Mouse (Mus musculus): Measurements from ENCODE around the gene Gstm3. TPM values are rescaled to one million over a fixed set of nuclear protein-coding genes. Genes with fewer than 3 reads are reported as not detected.

Gene Gstm3
- polyA plus RNA-seq, 1 experiment from 2014 or later, result not detected

DNA sequence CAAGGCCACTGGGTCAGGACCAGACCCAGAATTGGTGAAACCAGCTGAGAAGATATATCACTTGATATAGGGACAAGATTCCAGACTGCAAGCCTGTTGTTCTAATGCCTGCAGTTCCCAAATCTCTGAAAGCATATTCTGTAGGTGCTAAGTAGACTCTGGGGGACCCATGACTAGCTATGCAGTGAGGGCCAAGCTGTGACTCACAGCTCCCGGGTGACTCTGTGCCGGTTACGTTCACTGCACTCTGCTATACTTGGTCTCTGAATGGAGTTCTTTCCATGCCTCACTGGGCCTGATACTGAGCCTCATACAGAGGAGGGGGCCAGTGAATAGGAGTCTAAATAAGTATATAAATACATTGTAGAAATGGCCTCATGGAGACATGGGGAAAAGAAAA, 41.2 kb downstream of the Gstm3 start:
- Histone ChIP-seq H3K4me1 (0 out of 2 replicates have a peak, but pooled peaks cover 6% of the 10 kb centered on the region), H3K4me3 (no peak overlapping the region), H3K27ac (no peak overlapping the region), H3K9me3 (no peaks in the 10 kb centered on the region), H3K36me3 (no peaks in the 10 kb centered on the region), H3K27me3 (no peaks in the 10 kb centered on the region), H3K4me2 (no peak overlapping the region), H3K9ac (no peak overlapping the region)
- WGBS, result 92% methylated on average over 3 of the region's 3 CpGs
- no peak for ATAC-seq (ENCODE audit: insufficient number of reproducible peaks, insufficient read depth, low FRiP score, low TSS enrichment, low read depth)

DNA sequence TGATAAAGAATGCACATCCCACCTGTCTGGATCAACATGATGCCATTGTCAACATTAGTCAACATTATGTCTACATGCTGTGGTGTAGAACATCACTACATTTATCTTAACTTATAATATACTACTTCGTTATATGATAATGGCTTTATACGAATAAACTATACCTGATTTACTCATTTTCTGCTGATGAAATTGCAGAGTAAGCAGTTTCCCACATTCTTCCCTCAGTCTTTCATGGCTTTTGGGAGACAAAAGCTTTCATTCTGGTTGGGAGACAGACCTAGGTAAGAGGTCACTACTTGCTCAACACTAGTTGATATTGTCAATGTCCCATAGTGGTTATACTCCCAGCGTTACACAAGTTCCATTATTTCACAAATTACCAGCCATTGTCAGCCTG, 43.7 kb downstream of the Gstm3 start:
- WGBS, result 90% methylated on average over 3 of the region's 3 CpGs
- no peak for ATAC-seq (ENCODE audit: insufficient number of reproducible peaks, insufficient read depth, low FRiP score, low TSS enrichment, low read depth)

DNA sequence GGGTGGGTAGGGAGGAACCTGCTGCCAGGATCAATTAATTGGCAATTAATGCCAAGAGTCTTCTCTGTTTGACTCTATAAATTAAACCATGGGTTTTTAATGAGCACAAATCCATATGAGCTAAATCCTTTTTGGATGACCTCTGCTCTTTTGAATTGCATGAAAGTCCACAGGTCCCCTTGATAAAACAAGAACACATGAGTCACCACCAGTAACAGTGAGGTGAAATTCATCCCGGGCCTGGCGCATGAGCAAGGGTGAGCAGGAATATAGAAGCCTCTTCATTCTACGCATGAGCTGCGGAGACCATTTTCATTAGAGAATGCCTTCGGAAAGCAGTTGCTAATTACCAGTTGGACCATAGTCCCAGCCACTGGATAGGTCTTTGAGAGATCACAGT, 48.7 kb downstream of the Gstm3 start:
- Histone ChIP-seq H3K27ac (no peak overlapping the region), H3K9me3 (no peaks in the 10 kb centered on the region), H3K4me3 (no peak overlapping the region), H3K36me3 (no peaks in the 10 kb centered on the region), H3K4me1 (0 out of 2 replicates have a peak, but pooled peaks cover 5% of the 10 kb centered on the region), H3K4me2 (no peak overlapping the region), H3K27me3 (no peaks in the 10 kb centered on the region), H3K9ac (no peak overlapping the region)
- no peak for ATAC-seq (ENCODE audit: insufficient number of reproducible peaks, insufficient read depth, low FRiP score, low TSS enrichment, low read depth)
- WGBS, result 91% methylated on average over 5 of the region's 5 CpGs

More for the DNA sequence above, 43.7 kb downstream of the Gstm3 start:
- H3K9ac ChIP-seq, result no peak overlapping the region
- H3K27me3 ChIP-seq, result no peaks in the 10 kb centered on the region
- H3K9me3 ChIP-seq, result no peaks in the 10 kb centered on the region
- H3K4me1 ChIP-seq, result no peaks in the 10 kb centered on the region
- no peak overlapping the region for H3K4me2 ChIP-seq
- H3K4me3 ChIP-seq, result no peak overlapping the region
- no peak overlapping the region for H3K27ac ChIP-seq
- H3K36me3 ChIP-seq, result no peaks in the 10 kb centered on the region

DNA sequence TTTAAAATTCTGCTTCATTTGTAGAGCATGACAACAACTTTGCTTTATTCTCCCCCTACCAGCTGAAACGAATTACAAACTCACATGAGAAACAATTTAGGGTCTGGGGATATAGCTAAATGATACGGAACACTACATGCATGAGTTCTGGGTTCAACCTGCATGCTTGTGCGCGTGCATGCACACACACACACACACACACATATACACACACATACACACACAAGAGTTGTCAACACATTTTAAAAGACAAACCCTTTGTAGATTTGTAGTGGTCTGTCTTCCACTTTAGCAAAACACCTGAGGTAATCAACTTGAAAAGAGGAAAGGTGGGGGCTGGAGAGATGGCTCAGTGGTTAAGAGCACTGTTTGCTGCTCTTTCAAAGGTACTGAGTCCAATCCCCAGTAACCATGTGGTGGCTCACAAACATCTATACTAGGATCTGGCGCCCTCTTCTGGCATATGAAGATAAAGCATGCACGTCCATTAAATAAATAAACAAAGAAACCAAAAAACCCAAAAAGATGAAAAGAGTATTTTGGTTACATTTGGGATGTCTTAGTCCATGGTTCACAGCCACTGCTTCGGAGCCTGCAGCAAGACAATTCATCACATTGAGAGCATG, 51.2 kb downstream of the Gstm3 start:
- ATAC-seq (ENCODE audit: insufficient number of reproducible peaks, insufficient read depth, low FRiP score, low TSS enrichment, low read depth), result no peak
- H3K27ac ChIP-seq, result no peak overlapping the region
- H3K4me2 ChIP-seq, result no peak overlapping the region
- H3K9me3 ChIP-seq, result no peaks in the 10 kb centered on the region
- 40% methylated on average over 7 of the region's 7 CpGs for WGBS
- H3K27me3 ChIP-seq, result no peaks in the 10 kb centered on the region
- no peak overlapping the region for H3K4me3 ChIP-seq
- no peaks in the 10 kb centered on the region for H3K36me3 ChIP-seq
- H3K9ac ChIP-seq, result no peak overlapping the region
- 0 out of 2 replicates have a peak, but pooled peaks cover 5% of the 10 kb centered on the region for H3K4me1 ChIP-seq

DNA sequence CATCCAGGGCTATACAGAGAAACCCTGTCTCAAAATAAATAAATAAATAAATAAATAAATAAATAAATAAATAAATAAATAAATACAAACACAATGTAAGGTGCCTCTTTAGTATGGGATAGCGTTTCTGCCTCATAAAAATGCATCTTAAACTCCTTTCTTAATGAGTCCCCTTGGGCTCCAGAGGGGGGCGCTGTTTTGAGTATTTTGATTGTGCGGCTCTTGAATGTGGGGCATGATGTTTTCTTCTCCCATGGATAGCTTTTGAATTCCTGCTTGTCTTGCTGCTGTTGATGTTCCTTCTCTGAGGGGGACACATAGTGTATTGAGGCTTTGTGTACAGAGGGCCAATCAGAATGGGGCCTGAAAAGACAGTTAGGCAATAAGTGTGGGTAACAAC, 52.0 kb downstream of the Gstm3 start:
- no peak overlapping the region for H3K4me3 ChIP-seq
- WGBS, result 83% methylated on average over 3 of the region's 3 CpGs
- H3K36me3 ChIP-seq, result no peaks in the 10 kb centered on the region
- ATAC-seq (ENCODE audit: insufficient number of reproducible peaks, insufficient read depth, low FRiP score, low TSS enrichment, low read depth), result no peak
- no peak overlapping the region for H3K27ac ChIP-seq
- no peak overlapping the region for H3K9ac ChIP-seq
- H3K27me3 ChIP-seq, result no peaks in the 10 kb centered on the region
- H3K4me2 ChIP-seq, result no peak overlapping the region
- 0 out of 2 replicates have a peak, but pooled peaks cover 5% of the 10 kb centered on the region for H3K4me1 ChIP-seq
- H3K9me3 ChIP-seq, result no peaks in the 10 kb centered on the region

DNA sequence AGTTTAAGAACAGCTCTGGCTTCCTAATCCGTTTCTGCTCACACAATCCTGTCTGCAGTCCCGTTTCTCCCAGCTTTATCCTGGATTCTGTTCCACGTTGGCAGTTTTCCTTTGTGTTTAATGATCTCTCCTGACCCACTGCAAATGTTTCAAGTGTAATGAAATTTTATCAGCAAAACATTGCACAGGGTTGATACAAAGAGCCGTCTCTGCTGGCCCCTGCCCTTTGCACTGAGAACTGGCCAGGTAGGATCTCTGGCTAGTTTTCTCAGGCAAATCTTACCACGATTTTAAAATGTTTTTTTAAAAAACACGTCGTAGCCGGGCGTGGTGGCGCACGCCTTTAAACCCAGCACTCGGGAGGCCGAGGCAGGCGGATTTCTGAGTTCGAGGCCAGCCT, 52.4 kb downstream of the Gstm3 start:
- no peak for ATAC-seq (ENCODE audit: insufficient number of reproducible peaks, insufficient read depth, low FRiP score, low TSS enrichment, low read depth)
- H3K36me3 ChIP-seq, result no peaks in the 10 kb centered on the region

More for the DNA sequence above, 52.4 kb downstream of the Gstm3 start:
- H3K27me3 ChIP-seq, result no peaks in the 10 kb centered on the region
- no peaks in the 10 kb centered on the region for H3K9me3 ChIP-seq
- no peak overlapping the region for H3K9ac ChIP-seq
- no peak overlapping the region for H3K4me2 ChIP-seq
- H3K4me3 ChIP-seq, result no peak overlapping the region
- 84% methylated on average over 15 of the region's 15 CpGs for WGBS
- no peak overlapping the region for H3K27ac ChIP-seq
- H3K4me1 ChIP-seq, result 0 out of 2 replicates have a peak, but pooled peaks cover 5% of the 10 kb centered on the region

Other genes with a start within 250 kb of the Gstm3 start
- 9.7 and 9.8 TPM in 2 replicates for gene Csf1, start 208.8 kb downstream of the Gstm3 start, polyA plus RNA-seq (2015; fragmentation: Nextera tagmentation; extraction: Ambion mirVana)
- 0.98 TPM in 1 of 2 replicates, not detected in the other for gene Eps8l3, start 92.1 kb downstream of the Gstm3 start, polyA plus RNA-seq (2015; fragmentation: Nextera tagmentation; extraction: Ambion mirVana)
- gene Gstm5, start 73.5 kb downstream of the Gstm3 start, polyA plus RNA-seq (2015; fragmentation: Nextera tagmentation; extraction: Ambion mirVana), result 250 and 275 TPM in 2 replicates
- 30.6 and 31.3 TPM in 2 replicates for gene Gstm7, start 37.5 kb downstream of the Gstm3 start, polyA plus RNA-seq (2015; fragmentation: Nextera tagmentation; extraction: Ambion mirVana)
- 10.7 and 13.5 TPM in 2 replicates for gene Gstm6, start 25.5 kb downstream of the Gstm3 start, polyA plus RNA-seq (2015; fragmentation: Nextera tagmentation; extraction: Ambion mirVana)
- 42.0 and 46.6 TPM in 2 replicates for gene Gstm2, start 17.2 kb upstream of the Gstm3 start, polyA plus RNA-seq (2015; fragmentation: Nextera tagmentation; extraction: Ambion mirVana)
- 83.2 and 113 TPM in 2 replicates for gene Gstm1, start 48.7 kb upstream of the Gstm3 start, polyA plus RNA-seq (2015; fragmentation: Nextera tagmentation; extraction: Ambion mirVana)
- 15.0 and 15.8 TPM in 2 replicates for gene Gstm4, start 75.6 kb upstream of the Gstm3 start, polyA plus RNA-seq (2015; fragmentation: Nextera tagmentation; extraction: Ambion mirVana)
- gene Ampd2, start 117.4 kb upstream of the Gstm3 start, polyA plus RNA-seq (2015; fragmentation: Nextera tagmentation; extraction: Ambion mirVana), result 38.4 and 44.5 TPM in 2 replicates
- 0.83 and 0.85 TPM in 2 replicates for gene Gnat2, start 123.5 kb upstream of the Gstm3 start, polyA plus RNA-seq (2015; fragmentation: Nextera tagmentation; extraction: Ambion mirVana)
- 173 and 185 TPM in 2 replicates for gene Gnai3, start 176.9 kb upstream of the Gstm3 start, polyA plus RNA-seq (2015; fragmentation: Nextera tagmentation; extraction: Ambion mirVana)
- gene Gpr61, start 185.6 kb upstream of the Gstm3 start, polyA plus RNA-seq (2015; fragmentation: Nextera tagmentation; extraction: Ambion mirVana), result 0.15 and 0.20 TPM in 2 replicates
- gene Amigo1, start 217.1 kb upstream of the Gstm3 start, polyA plus RNA-seq (2015; fragmentation: Nextera tagmentation; extraction: Ambion mirVana), result 4.0 and 4.5 TPM in 2 replicates
- 2.6 and 2.8 TPM in 2 replicates for gene Cyb561d1, start 231.9 kb upstream of the Gstm3 start, polyA plus RNA-seq (2015; fragmentation: Nextera tagmentation; extraction: Ambion mirVana)
- 22.0 and 27.1 TPM in 2 replicates for gene Atxn7l2, start 241.7 kb upstream of the Gstm3 start, polyA plus RNA-seq (2015; fragmentation: Nextera tagmentation; extraction: Ambion mirVana)